Mouse (Mus musculus) embryo, embryonic 9.5 days (tissue): ENCODE data around the gene Bmper.

Experiments used
- DNase-seq: peaks from one replicate; pipeline ENCODE4 v3.0.0-alpha.2; 2017; ENCODE audit errors: extremely low spot score

The Bmper gene

GRCm38 (mm10) chr9:23222841-23223548 is at the start of gene Bmper:
Gene Bmper (plus strand): TSS chr9:23223076.
- peak; percentile 83 for DNase-seq

DNA sequence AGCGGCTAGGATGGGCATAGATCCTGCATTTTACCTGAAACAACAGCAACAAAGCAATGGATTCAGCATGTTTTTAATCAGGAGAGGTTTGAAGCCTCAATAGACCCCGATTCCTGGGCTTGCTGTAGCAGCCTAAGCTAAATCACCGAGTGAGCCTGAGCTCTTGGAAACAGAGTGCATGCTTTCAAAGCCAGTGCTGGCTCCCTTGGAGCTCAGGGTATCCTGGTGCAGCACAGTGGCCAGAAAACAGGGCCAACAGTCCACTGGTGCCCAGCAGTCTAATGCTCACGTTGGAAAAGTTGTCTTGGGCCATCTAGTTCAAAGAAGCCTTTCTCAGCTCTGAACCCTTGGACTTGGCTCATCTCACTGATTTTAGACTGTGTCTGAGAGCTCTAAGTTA is 45.4 kb upstream of the Bmper start:
- no peak for DNase-seq

DNA sequence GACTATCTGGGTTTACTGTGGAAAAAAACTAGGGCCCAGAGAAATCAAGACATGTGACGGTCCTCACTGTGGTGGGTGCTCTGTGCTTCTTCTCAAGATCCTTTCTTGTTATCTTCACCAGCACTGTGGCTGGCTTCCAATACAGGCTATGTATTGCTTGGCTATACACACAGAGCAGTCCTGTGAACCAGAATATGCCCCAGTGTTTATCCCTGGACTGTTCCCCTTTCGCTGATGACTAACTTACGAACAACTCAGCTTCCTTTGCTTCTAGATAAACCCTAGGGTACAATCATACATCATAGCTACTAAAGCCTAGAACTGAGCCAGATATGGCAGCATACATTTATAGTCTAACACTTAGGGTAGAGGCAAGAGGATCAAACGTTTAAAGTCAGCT is 35.7 kb upstream of the Bmper start:
- no peak for DNase-seq

GRCm38 (mm10) chr9:23188136-23188535 is 34.7 kb upstream of the Bmper start:
- no peak for DNase-seq

GRCm38 (mm10) chr9:23190950-23191349 is 31.9 kb upstream of the Bmper start:
- no peak for DNase-seq

DNA sequence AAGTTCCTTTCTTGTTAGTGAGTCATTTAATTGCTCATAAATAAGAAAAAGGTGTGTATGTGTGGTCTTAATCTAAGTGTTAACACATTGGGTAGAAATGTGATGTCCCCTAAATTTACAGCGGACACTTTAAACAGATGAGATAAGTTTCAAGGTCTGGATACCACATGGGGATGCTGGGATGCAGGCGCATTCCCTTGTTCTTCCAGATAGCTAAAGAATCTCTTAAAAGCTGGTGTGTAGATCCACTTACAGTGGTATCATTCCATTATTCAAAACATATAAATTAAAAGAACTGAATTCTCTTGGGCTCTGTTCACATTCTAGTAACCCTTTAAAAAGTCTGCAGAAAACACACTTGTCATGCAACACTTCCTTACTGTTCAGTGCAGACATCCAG is 31.4 kb upstream of the Bmper start:
- DNase-seq, result no peak

DNA sequence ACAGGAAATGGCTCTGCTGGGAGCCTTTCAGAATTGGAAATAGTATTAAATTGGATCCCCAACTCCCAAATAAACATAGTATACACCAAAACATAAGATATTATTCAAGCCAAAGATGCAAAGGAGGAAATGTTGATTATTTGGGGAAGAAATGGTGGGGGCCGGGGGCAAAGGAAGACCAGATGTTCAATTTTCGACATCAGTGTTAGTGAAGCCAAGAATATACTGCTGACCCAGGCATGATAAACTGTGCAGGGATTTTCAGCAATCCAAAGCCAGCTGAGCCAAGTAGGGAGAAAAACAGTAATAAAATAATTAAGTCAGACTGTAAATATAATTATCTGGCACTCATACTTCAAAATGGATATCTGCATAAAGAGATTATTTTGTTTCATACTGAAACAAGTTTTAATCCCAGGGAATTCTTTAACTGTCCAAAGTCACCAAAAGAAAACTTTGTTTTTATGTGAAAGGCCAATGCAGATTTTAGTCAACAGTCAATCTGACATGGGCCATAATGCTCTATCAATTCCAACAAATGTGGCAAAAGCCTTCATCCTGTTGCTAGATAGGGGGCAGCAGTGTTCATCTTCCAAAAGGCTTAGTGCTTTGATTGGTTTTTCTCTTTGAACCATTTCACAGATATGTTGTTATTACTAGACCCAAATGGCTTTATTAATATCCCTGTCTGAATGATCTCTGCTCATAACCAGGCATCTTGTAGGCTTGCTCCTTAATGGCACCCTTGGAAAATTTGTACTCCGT is 30.1 kb upstream of the Bmper start:
- no peak for DNase-seq

DNA sequence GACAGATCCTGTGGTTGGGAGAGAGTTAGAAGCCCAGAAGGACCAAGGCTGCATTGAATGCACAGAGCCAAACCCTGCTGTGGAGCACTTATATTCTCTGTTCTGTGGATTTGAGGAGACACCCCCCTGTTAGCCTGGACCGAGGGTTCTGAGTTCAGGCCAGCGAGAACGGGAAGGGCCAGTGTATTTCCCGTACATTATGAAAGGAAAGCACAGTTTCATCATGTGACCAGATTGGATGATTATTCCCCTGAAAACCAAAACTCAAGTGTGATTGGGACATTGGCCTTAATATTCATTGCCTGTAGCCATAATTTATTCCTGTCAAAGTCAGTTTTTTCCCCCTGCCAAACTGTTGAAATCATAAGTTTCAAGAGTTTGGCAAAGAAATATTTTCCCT is 23.9 kb upstream of the Bmper start:
- DNase-seq, result no peak

- no peak for DNase-seq
Observed at GRCm38 (mm10) chr9:23199841-23200240, 23.0 kb upstream of the Bmper start.

- DNase-seq, result no peak
Observed at GRCm38 (mm10) chr9:23200828-23201227, 22.0 kb upstream of the Bmper start.

DNA sequence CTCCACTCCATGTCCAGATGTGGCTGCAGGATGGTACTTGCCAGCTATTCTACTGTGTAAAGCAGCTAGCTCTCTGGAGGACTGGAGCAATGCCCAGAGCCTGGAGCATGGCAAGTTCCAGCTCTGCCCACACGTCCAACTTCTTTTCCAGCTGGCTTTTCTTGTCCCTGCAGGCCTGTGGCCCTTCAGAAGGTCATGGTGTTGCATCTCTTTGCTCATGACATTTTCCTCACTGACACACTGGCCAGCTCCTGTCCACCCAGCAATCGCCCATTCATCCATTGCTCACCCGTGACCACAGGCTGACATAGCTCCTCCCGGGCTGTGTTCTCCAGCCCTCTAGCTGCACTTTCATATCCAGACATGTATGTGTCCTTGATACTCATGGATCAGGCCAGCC is 20.4 kb upstream of the Bmper start:
- no peak for DNase-seq

DNA sequence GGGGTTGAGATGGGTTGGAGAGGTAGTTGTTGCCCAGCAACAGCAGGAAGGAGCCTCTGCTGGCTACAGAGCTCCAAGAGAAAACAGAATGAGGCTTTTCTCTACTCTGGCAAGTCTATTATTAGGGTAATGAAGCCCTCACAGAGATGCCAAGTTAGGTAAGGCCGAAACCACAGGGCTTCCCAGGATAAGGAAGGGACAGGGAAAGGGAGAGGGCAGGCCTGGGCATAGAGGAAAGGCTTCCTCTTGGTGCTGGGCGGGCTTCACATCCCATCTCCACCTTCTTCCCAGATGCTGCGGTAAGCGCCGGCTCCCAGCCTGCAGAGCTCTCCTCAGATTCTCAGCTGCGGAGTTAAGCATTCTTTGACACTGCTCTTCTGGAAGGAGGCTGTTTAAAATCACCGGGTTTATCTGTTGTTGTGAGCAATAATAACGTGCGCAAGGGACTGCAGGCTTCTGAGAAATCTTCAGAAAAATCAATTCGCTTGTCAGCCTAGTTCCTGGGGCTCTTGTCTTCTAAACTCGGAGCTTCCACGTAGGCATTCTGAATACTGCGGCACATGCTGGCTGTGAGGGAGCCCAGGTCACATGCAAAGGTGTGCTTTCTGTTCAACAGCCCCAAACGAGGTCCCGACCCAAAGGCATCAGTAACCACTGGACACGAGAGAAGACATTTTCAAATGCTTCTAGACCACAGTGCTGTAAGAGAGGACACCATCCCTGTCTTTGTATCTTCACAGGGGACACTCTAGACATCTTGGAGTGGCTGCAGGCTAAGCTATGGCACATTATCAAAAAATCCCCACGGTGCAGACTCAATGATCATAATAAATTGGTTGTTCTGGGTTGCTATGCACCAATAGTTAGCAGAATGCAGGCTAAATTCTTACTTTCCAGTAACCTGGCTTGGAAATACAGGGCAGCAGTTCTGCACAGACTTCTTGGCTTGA is 18.3 kb upstream of the Bmper start:
- peak; percentile 36 for DNase-seq

DNA sequence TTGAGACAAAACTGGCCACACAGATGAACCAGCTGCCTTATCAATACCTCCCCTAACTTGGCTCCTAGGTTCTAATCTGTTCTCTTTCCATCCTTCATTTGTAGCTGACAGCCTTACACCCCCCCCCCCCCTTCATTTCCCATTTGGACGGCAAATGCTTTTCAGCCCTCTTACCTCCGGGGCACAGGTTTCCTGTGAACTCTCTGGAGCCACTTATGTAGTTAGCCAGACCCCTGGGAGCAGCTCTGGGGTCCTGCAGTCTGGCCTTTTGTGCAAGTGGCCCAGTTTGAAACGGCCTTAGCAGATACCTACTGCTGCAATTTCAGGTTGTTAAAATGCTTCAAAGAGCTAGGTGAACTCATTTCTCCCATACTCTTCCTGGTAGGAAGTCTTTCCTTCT is 17.6 kb upstream of the Bmper start:
- DNase-seq, result peak; percentile 23

- no peak for DNase-seq
Observed at GRCm38 (mm10) chr9:23205757-23206156, 17.1 kb upstream of the Bmper start.

DNA sequence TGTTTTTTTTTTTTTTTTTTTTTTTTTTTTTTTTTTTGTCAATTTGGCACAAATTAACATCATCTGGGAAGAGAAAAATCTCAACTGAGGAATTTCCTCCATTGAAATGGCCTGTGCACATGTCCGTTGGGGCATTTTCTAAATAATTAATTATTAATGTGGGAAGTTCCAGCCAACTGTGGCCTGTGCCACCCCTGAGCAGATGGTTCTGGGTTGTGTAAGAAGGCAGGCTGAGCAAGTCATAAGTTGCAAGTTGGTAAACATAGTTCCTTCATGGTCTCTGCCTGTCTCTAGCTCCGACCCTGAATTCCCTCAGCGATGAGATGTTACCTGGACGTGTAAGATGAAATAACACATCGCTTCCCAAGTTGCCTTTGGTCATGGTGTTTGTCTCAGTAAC is 16.7 kb upstream of the Bmper start:
- no peak for DNase-seq

GRCm38 (mm10) chr9:23212303-23212702 is 10.6 kb upstream of the Bmper start:
- DNase-seq, result peak; percentile 74

- no peak for DNase-seq
Observed at GRCm38 (mm10) chr9:23219754-23220153, 3.1 kb upstream of the Bmper start.

- no peak for DNase-seq
Observed at GRCm38 (mm10) chr9:23221976-23222375, 900 bp upstream of the Bmper start.

GRCm38 (mm10) chr9:23222492-23222840 is 410 bp upstream of the Bmper start:
- DNase-seq, result no peak

DNA sequence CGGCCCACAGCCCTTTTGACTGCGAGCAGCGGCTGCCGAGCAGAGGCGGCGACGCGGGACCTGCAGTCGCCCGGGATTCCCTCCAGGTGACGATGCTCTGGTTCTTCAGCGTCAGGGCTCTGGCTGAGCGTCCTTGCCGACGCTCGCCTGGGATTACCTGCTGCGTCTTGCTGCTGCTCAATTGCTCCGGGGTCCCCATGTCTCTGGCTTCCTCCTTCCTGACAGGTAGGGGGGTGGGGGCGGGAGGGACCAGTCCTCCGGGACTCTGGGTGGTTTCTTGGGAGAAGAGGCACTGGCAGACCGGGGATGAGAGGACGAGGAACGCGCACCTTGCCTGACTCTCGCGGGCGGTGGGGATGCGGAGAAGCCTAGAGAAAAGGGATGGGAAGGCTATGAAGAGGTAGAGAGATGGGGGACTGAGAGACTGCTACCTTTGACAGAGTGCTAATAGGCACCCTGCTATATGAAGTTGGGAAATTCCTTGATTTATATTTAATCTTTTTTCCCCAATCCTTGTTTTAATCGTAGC is 737 bp downstream of the Bmper start:
- DNase-seq, result no peak

DNA sequence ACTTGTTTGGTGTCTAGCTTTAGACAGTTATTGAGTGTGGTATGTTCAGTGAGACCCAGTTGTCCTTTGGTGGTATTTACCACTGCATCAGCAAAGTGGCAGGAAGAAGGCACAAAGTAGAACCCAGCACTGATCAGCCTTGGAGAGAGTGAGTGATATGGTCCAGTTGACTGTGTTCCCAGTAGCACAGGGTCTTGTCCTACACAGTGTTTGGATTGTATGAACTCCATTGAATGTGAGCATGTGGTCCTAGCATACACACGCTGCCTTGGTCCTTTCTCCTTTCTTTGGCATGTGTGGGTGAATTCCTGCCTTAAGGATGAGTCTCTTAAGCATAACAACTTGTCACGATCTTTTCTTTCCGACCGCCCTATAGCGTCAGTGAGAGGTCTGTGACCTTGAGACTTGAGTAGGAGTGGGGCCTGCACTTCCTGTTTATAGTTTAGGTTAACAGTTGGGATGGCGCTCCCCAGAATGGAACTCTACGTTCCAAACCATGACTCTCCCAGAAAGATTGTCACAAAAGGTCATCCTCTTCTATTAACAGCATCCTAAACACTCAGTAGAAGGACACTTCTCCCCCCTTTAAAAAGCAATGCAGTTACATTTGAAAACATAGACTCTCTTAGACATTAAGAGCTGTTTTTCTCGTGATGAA is 10.7 kb downstream of the Bmper start:
- no peak for DNase-seq
